Comparison of ENCODE assay signal across 19 mouse cellular contexts in the genomic region with DNA sequence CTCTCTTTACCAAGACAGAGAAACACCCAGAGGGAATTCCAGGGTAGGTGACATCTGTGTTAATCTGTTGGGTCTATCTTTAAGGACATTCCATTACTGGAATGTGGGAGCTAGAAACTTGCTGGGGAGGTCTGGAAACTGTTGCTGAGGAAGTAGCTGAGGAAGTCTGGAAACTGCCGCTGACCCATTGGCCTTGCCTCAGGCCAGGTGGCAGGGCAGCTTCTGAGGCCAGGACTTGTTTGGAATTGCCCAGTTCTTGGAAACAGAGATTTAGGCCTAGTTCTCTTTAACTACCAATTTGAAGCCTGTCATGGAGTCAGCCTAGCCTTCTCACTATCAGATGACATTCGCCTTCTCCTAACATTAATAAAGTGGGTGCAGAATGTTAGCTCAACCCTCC.
A peak's percentile ranks its signal among the peaks of the same experiment; 100 is the strongest.
DNase-seq lines count a peak whose midpoint lies in the region; ATAC-seq and TF ChIP-seq lines count a peak whose summit lies in the region.
"Had no signal": no experiment of that assay in that cellular context is flagged by ENCODE, and none has a peak within 500 bp of the region (broad histone marks: within the 10 kb centered on the region; RNA-seq: fewer than 3 reads in every experiment).

No protein-coding gene starts in this region.

- WGBS in heart, embryonic 10.5 days, result 80% methylated on average over 2 of the region's 2 CpGs
- WGBS in midbrain, embryonic 11.5 days, result 98% methylated on average over 2 of the region's 2 CpGs
- 98% methylated on average over 2 of the region's 2 CpGs for WGBS in midbrain, postnatal 0 days

- H3K9me3 ChIP-seq in heart, embryonic 10.5 days, result no peaks in the 10 kb centered on the region
- no peaks in the 10 kb centered on the region for H3K9me3 ChIP-seq in midbrain, embryonic 11.5 days (ENCODE audit: control insufficient read depth, low read length)
- no peaks in the 10 kb centered on the region for H3K9me3 ChIP-seq in midbrain, postnatal 0 days (ENCODE audit: low read length)
- H3K9me3 ChIP-seq in ES-E14 (ENCODE audit: control insufficient read depth, insufficient read depth, low read depth, low read length), result no peaks in the 10 kb centered on the region
- H3K9me3 ChIP-seq: embryonic facial prominence, embryonic 13.5 days; heart, embryonic 13.5 days; intestine, embryonic 15.5 days had no signal

- TF ChIP-seq CTCF in midbrain, postnatal 0 days (IDR thresholded peaks at IDR 0.05), result no peak

- ATAC-seq in midbrain, embryonic 11.5 days (ENCODE audit: low FRiP score), result no peak
- ATAC-seq in midbrain, postnatal 0 days (ENCODE audit: low FRiP score), result no peak
- ATAC-seq: intestine, embryonic 15.5 days; Patski had no signal

- no peak overlapping the region for H3K4me2 ChIP-seq in midbrain, embryonic 11.5 days
- H3K4me2 ChIP-seq in midbrain, postnatal 0 days (ENCODE audit: low read depth, low read length, poor library complexity, severe bottlenecking), result no peak overlapping the region
- H3K4me2 ChIP-seq: embryonic facial prominence, embryonic 13.5 days; heart, embryonic 13.5 days; intestine, embryonic 15.5 days had no signal

- H3K27ac ChIP-seq in heart, embryonic 10.5 days, result no peak overlapping the region
- H3K27ac ChIP-seq in midbrain, embryonic 11.5 days (ENCODE audit: low read depth, low read length), result no peak overlapping the region
- no peak overlapping the region for H3K27ac ChIP-seq in midbrain, postnatal 0 days (ENCODE audit: low read depth, low read length)
- peak overlapping the region; percentile 99; the same call in 1 of the 2 replicates for H3K27ac ChIP-seq in ES-E14 (ENCODE audit: insufficient read depth, low read depth, low read length, poor library complexity, severe bottlenecking)
- H3K27ac ChIP-seq: embryonic facial prominence, embryonic 13.5 days; heart, embryonic 13.5 days; hindbrain, embryonic 14.5 days; intestine, embryonic 15.5 days had no signal

- no peak overlapping the region for H3K9ac ChIP-seq in midbrain, embryonic 11.5 days (ENCODE audit: low read length)
- H3K9ac ChIP-seq in midbrain, postnatal 0 days (replicated peaks; ENCODE audit: low read length, poor library complexity, severe bottlenecking), result no peak overlapping the region
- H3K9ac ChIP-seq in ES-E14 (ENCODE audit: insufficient read depth, low read depth, low read length, poor library complexity, severe bottlenecking), result no peak overlapping the region
- H3K9ac ChIP-seq: embryonic facial prominence, embryonic 13.5 days; heart, embryonic 13.5 days; intestine, embryonic 15.5 days had no signal

- H3K4me1 ChIP-seq in heart, embryonic 10.5 days, result peaks cover 18% of the 10 kb centered on the region
- peaks cover 15% of the 10 kb centered on the region for H3K4me1 ChIP-seq in midbrain, embryonic 11.5 days (ENCODE audit: control insufficient read depth, insufficient read depth, low read length)
- peaks cover 10% of the 10 kb centered on the region; the same call in 1 of the 2 replicates for H3K4me1 ChIP-seq in midbrain, postnatal 0 days (ENCODE audit: insufficient read depth, low read length)
- H3K4me1 ChIP-seq in ES-E14 (ENCODE audit: control insufficient read depth in 2 of 2, insufficient read depth in 2 of 2, low read length in 2 of 2, poor library complexity in 1 of 2), result peaks cover 13 to 30% of the 10 kb centered on the region in 2 experiments

- peak; percentile 58 for DNase-seq in heart, embryonic 10.5 days (ENCODE audit: low spot score)
- DNase-seq in heart, adult 18-20 months, result no peak
- DNase-seq in midbrain, embryonic 11.5 days (ENCODE audit: low spot score, missing footprints), result peak; percentile 82
- DNase-seq in midbrain, postnatal 0 days (ENCODE audit: low spot score), result no peak
- DNase-seq in ES-E14 (ENCODE audit: low read depth, low spot score), result no peak
- DNase-seq in cerebellum, postnatal 36 days, result no peak
- no peak for DNase-seq in adrenal gland, postnatal 36 days
- DNase-seq: adrenal gland, adult 2 months; cerebellum, adult 11 months; cerebellum, adult 8-10 months; cerebellum, postnatal 14 days; gastrocnemius, postnatal 10 days; heart, postnatal 4 days; kidney, adult 18-20 months had no signal

- in situ Hi-C loops in ES-E14 (cut with MboI; ENCODE audit: low sequenced_read_pairs in 2 of 2, unreplicated experiment in 2 of 2), result no loop called here

- H3K36me3 ChIP-seq in heart, embryonic 10.5 days, result no peaks in the 10 kb centered on the region
- H3K36me3 ChIP-seq in midbrain, embryonic 11.5 days (ENCODE audit: control insufficient read depth, insufficient read depth, low read length), result no peaks in the 10 kb centered on the region
- H3K36me3 ChIP-seq in midbrain, postnatal 0 days (ENCODE audit: insufficient read depth, low read length), result no peaks in the 10 kb centered on the region
- no peaks in the 10 kb centered on the region for H3K36me3 ChIP-seq in ES-E14 (ENCODE audit: control insufficient read depth, insufficient read depth, low read length, poor library complexity, severe bottlenecking)
- H3K36me3 ChIP-seq: embryonic facial prominence, embryonic 13.5 days; heart, embryonic 13.5 days; intestine, embryonic 15.5 days had no signal

- H3K27me3 ChIP-seq in heart, embryonic 10.5 days (ENCODE audit: insufficient read depth, poor library complexity, severe bottlenecking), result peaks cover 7% of the 10 kb centered on the region
- H3K27me3 ChIP-seq in midbrain, embryonic 11.5 days (ENCODE audit: control insufficient read depth, insufficient read depth, low read length), result peaks cover 70% of the 10 kb centered on the region
- peaks cover 7% of the 10 kb centered on the region; the same call in 1 of the 2 replicates for H3K27me3 ChIP-seq in midbrain, postnatal 0 days (ENCODE audit: insufficient read depth, low read length)
- H3K27me3 ChIP-seq: embryonic facial prominence, embryonic 13.5 days; heart, embryonic 13.5 days; intestine, embryonic 15.5 days; Patski had no signal

- H3K4me3 ChIP-seq in heart, embryonic 10.5 days, result no peak overlapping the region
- no peak overlapping the region for H3K4me3 ChIP-seq in midbrain, embryonic 11.5 days (ENCODE audit: low read depth, low read length)
- no peak overlapping the region for H3K4me3 ChIP-seq in midbrain, postnatal 0 days (ENCODE audit: low read depth, low read length)
- H3K4me3 ChIP-seq in ES-E14 (ENCODE audit: insufficient read depth in 1 of 2, low read depth in 1 of 2, low read length in 2 of 2, poor library complexity in 1 of 2, severe bottlenecking in 1 of 2), result no peak overlapping the region; a peak in 1 of 4 replicates
- H3K4me3 ChIP-seq: embryonic facial prominence, embryonic 13.5 days; heart, embryonic 13.5 days; intestine, embryonic 15.5 days had no signal

TF ChIP-seq in ES-E14, 5 proteins besides CTCF, POLR2A, EP300 and RAD21:
- TF ChIP-seq ZC3H11A (IDR thresholded peaks at IDR 0.05; ENCODE audit: borderline replicate concordance, low read depth, low read length) (no peak), CHD2 (IDR thresholded peaks at IDR 0.05; ENCODE audit: low read depth, low read length) (no peak), MAFK (IDR thresholded peaks at IDR 0.05; ENCODE audit: insufficient read depth, low read depth, low read length) (no peak), ZNF384 (IDR thresholded peaks at IDR 0.05; ENCODE audit: low read depth, low read length) (no peak)

Comparison
In these comparisons a context has a peak if more than half of its experiments do, and no peak if none do; other contexts are left out.
1. DNase-seq: peak in heart, embryonic 10.5 days (single experiment) and midbrain, embryonic 11.5 days (single experiment); none in heart, adult 18-20 months (0 of 2), midbrain, postnatal 0 days (single experiment), ES-E14 (single experiment), cerebellum, postnatal 36 days (0 of 2) and adrenal gland, postnatal 36 days (0 of 2).